Mouse (Mus musculus): ENCODE results near the gene Pde11a.

GRCm38 (mm10) chr2:75999636-76000035, 338.9 kb downstream of the Pde11a start:
- TF ChIP-seq TAL1 (conservative IDR thresholded peaks at IDR 0.05; ENCODE audit: low read depth, low read length) (no peak), CTCF (IDR thresholded peaks at IDR 0.05; ENCODE audit: low read depth, low read length) (no peak), GATA1 (IDR thresholded peaks at IDR 0.05; ENCODE audit: borderline replicate concordance, low read length) (no peak), POLR2AphosphoS5 (IDR thresholded peaks at IDR 0.05; ENCODE audit: insufficient replicate concordance, low read depth, low read length) (no peak), GATA2 (IDR thresholded peaks at IDR 0.05; ENCODE audit: borderline replicate concordance, low read depth, low read length) (no peak)
